Mouse (Mus musculus): ENCODE data around the gene Kif1b.

Gene Kif1b

DNA sequence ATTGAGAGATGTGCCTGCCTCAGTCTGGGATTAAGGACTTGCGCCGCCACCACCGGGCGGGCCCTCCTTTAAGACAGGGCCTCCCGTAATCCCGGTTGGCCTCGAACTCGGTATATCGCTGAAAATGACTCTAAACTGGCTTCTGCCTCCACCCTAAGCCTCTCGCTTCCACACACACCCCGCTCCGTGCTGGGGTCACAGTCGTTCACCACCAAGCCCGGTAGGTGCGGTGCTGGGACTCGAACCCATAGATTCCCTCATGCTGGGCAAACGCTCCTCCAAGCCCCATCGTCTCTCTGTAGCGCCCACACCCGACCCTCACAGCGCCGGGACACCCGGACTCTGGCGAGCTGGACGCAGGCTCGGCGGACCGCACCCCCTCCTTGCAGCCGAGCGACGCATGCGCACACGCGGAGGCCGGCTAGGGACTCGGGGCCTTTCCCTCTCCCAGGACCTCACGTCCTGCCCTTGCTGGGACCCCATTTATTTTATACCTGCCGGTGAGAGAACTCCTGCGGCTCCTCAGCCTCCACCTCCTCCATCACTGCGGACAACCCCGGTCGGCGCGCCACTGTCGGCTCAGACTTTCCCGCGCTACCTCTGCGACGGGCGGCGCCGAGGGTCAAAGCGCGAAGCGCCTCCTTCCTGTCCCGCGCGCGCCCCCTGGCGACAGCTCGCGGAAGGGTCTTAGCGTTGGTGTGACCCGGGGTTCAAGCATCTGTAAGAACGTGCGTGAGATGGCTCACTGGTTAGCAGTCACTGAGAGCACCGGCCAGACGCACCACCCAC, 170.3 kb downstream of the Kif1b start, which contains the start of gene Cenps:
TSS of gene Cenps (minus strand) at position 648 of the 789 bp plus-strand sequence.
- DNase-seq (ENCODE audit: low spot score in 2 of 2): peak; percentile 90

DNA sequence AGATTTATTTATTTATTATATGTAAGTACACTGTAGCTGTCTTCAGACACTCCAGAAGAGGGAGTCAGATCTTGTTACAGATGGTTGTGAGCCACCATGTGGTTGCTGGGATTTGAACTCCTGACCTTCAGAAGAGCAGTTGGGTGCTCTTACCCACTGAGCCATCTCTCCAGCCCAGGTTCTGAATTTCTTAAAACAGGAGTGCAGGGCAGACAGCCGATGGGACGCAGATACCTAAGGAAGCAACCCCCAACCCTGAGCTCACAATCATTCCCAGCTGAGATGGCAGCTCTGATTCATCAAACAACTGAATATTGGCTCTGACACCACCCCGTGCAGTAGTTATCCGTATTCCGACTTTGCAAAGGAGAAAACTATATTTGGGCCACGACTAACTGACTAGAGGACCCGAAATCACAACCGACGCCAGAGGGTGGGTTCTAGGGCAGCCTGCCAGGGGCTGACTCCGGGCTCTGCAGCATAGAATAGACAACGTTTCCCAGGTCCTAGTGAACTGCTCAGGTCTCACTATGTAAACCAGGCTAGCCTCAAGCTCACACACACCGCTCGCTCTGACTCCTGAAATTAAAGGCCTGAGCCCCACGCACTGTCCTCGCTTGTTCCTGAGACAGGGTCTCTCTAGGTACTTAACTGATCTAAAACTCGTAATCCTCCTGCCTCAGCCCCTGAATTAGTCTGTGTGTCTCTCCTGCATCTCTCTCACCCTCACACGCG, 171.2 kb downstream of the Kif1b start:
- DNase-seq (ENCODE audit: low spot score in 2 of 2): no peak

DNA sequence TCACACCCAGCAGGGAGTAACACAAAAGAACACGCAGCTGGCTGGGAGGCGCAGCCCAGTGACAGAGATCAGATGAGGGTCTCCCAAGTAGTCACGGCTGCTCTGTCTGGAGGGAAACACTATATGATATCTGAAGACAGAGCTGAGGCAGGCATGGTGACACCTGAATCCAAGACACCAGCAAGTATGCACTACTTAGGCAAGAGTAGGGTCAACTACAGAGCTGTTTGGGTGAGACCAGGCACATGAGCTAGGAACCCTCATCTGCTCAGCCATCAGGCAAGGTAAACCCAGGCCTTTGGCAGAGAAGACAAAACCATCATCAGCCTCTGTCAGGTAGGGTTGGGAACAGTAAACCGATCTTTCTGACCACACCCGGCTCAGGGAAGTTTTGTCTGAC, 174.1 kb downstream of the Kif1b start:
- DNase-seq (ENCODE audit: low spot score in 2 of 2): no peak

DNA sequence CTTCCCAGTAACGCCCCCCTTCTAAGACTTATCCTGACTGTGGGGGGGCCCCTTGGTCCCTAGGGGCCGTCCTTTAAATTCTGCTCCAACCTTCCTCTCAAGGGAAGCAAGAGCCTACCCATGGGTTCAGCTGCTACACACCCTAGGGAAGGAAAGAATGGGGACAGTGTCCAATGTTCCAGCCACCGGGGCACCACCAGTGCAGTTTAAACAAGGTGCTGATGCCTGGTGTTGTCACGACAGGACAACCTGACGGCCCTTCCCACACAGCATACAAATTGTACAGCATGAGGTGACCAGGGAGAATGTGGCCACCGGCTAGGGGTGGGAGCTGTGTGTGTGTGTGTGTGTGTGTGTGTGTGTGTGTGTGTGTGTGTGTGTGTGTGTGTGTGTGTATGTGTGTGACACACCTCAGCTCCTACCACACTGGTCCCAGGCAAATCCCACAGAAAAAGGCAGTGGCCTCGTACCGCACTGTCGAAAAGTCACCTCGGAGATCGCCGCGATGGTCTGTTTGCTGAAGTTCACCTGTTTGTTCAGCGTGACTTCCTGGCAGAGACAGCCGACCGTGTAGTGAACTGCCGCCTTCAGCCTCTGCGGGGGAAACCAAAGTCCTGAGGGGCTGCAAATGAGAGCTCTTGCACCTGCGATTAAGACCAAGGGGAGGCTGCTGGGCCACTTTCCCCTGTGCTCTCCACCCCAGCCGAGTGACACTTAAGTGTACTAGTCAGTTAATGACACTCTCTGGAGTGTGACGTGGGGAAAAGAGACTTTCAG, 175.5 kb downstream of the Kif1b start:
- no peak for DNase-seq (ENCODE audit: low spot score in 2 of 2)

DNA sequence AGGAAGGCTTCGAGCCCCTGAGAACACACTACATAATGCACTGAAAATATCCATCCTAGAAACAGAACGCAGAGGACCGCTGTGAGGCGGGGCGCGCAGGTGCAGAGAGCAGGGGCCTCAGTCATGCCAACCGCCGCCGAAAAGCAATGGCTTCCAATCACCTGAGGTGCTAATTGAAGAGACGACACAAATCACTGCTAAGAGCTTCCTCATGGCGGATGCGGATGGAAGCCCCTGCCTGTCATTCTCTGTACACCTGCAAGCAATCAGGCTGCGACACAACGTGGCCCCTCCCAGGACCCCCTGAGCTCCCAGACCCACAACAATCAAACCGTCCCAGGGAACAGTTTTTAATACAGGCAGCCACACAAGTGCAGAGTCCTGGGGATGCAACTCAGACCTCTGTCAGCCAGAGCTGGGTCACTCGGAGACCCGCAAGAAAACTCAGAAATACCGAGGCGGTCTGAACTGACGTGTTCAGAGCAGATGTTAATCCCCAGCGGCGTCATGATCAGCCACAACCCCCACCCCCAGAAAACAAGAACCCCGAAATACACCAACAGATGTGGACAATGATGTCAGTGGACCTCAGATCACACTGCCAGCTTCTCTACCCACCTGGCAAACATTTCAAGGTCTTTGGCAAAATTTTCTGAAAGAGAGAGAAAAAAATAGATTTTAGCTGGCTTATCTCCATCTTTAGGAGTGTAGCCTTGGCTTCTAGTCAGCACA, 176.3 kb downstream of the Kif1b start:
- DNase-seq (ENCODE audit: low spot score in 2 of 2): no peak

DNA sequence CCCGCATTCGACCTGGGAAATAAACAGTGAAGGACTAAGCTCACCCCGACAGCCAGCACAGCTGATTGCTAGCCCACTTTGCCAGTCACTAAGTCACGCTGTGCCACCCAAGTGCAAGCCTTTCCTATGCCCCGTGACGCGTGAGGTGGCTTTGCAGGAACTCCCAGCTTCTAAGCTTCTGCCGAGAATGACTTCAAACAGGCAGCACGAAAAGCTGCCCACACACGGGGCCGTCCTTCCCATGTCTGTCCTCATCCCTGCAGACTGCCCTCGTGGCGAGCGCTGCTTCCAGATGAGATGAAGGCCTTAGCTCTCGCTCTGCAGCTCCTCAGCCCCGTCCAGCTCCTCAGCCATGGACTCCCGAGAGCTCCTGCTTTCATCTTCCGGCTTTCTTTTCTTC, 179.0 kb downstream of the Kif1b start:
- peak; percentile 25 to 31 for DNase-seq (ENCODE audit: low spot score in 2 of 2)

DNA sequence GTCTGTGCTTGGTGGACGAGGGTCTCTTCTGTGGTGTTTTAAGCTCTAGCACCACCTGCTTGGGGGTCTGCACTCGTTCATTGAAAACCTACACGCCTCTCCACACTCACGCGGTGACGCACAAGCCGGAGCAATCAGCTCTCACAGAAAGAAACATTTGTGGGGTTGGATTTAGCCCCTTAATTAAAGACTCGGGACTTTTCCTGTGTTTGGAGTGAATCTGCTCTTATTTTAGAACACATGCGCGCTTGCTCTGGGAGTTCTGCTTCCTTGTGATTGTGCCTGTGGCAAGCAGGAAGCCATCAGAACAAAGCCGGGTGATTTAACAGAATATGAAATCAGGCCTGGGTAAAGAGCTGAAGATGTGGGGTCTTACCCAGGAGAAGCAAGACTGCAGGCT, 180.8 kb downstream of the Kif1b start, which contains the start of gene Cort:
TSS of gene Cort (minus strand) at position 101 of the 400 bp plus-strand sequence.
- no peak for DNase-seq (ENCODE audit: low spot score in 2 of 2)
